Comparison of ENCODE assay signal across 8 mouse cellular contexts in genomic region chr7:80401041-80401859, GRCm38 (mm10). TPM values are rescaled to one million over a fixed set of nuclear protein-coding genes. Genes with fewer than 3 reads are reported as not detected.
DNase-seq lines count a peak whose midpoint lies in the region; ATAC-seq and TF ChIP-seq lines count a peak whose summit lies in the region.

No protein-coding gene starts in this region.

- no peak for TF ChIP-seq CTCF in gastrocnemius, adult 2 months (IDR thresholded peaks at IDR 0.05)

- no peak for ATAC-seq in embryonic facial prominence, embryonic 14.5 days (ENCODE audit: low read depth)
- no peak for ATAC-seq in intestine, embryonic 15.5 days
- ATAC-seq in midbrain, embryonic 14.5 days (ENCODE audit: low FRiP score, low TSS enrichment) = no peak
- ATAC-seq in activated CD4-positive, CD25-positive, alpha-beta regulatory T cell, adult 4 months = no peak

- peak overlapping the region; percentile 90 for H3K4me3 ChIP-seq in gastrocnemius, adult 2 months
- peak overlapping the region; percentile 90 for H3K4me3 ChIP-seq in embryonic facial prominence, embryonic 14.5 days (ENCODE audit: low read depth, low read length)
- peak overlapping the region; percentile 94 for H3K4me3 ChIP-seq in intestine, embryonic 15.5 days (replicated peaks)
- peak overlapping the region; percentile 82 for H3K4me3 ChIP-seq in midbrain, embryonic 14.5 days (replicated peaks; ENCODE audit: low read depth, low read length)

- H3K36me3 ChIP-seq in embryonic facial prominence, embryonic 14.5 days (ENCODE audit: control insufficient read depth, insufficient read depth, low read length) = peaks cover 14% of the 10 kb centered on the region
- peaks cover 14% of the 10 kb centered on the region for H3K36me3 ChIP-seq in intestine, embryonic 15.5 days
- peaks cover 18% of the 10 kb centered on the region for H3K36me3 ChIP-seq in midbrain, embryonic 14.5 days (ENCODE audit: control insufficient read depth, insufficient read depth, low read length)

- intact Hi-C loops in gastrocnemius, adult 2 months (cut with DNase I) = loop anchor here (5.0 kb wide), 1 partner anchor 46 kb away; no protein-coding TSS in a partner anchor

- peak overlapping the region; percentile 97 for H3K9ac ChIP-seq in embryonic facial prominence, embryonic 14.5 days (ENCODE audit: low read depth, low read length)
- H3K9ac ChIP-seq in intestine, embryonic 15.5 days = peak overlapping the region; percentile 93
- H3K9ac ChIP-seq in midbrain, embryonic 14.5 days (replicated peaks; ENCODE audit: low read length) = peak overlapping the region; percentile 92

- no peaks in the 10 kb centered on the region for H3K27me3 ChIP-seq in embryonic facial prominence, embryonic 14.5 days (replicated peaks; ENCODE audit: control insufficient read depth, insufficient read depth, low read length)
- H3K27me3 ChIP-seq in intestine, embryonic 15.5 days (replicated peaks) = no peaks in the 10 kb centered on the region
- H3K27me3 ChIP-seq in midbrain, embryonic 14.5 days (ENCODE audit: control insufficient read depth, insufficient read depth, low read length) = 0 out of 2 replicates have a peak, but pooled peaks cover 8% of the 10 kb centered on the region

- peak overlapping the region; percentile 89 for H3K4me2 ChIP-seq in embryonic facial prominence, embryonic 14.5 days (ENCODE audit: low read depth, low read length)
- H3K4me2 ChIP-seq in intestine, embryonic 15.5 days (replicated peaks) = peak overlapping the region; percentile 79
- H3K4me2 ChIP-seq in midbrain, embryonic 14.5 days (ENCODE audit: low read length) = peak overlapping the region; percentile 92

- no peak for DNase-seq in gastrocnemius, adult 2 months
- DNase-seq in gastrocnemius, postnatal 25 days = no peak
- DNase-seq in CD4-positive helper T cell, adult 2 months (ENCODE audit: low read depth, low spot score) = peak; percentile 35
- no peak for DNase-seq in embryonic facial prominence, embryonic 14.5 days (ENCODE audit: low spot score)
- no peak for DNase-seq in midbrain, embryonic 14.5 days
- no peak for DNase-seq in layer of hippocampus, postnatal 36 days

- peak overlapping the region; percentile 94 for H3K27ac ChIP-seq in gastrocnemius, adult 2 months
- H3K27ac ChIP-seq in embryonic facial prominence, embryonic 14.5 days (replicated peaks; ENCODE audit: low read depth, low read length) = peak overlapping the region; percentile 90
- H3K27ac ChIP-seq in intestine, embryonic 15.5 days = peak overlapping the region; percentile 84; the same call in 1 of the 2 replicates
- no peak overlapping the region for H3K27ac ChIP-seq in midbrain, embryonic 14.5 days (replicated peaks; ENCODE audit: low read depth, low read length)

- peaks cover 18% of the 10 kb centered on the region for H3K4me1 ChIP-seq in embryonic facial prominence, embryonic 14.5 days (ENCODE audit: control insufficient read depth, insufficient read depth, low read length)
- H3K4me1 ChIP-seq in intestine, embryonic 15.5 days (replicated peaks) = peaks cover 24% of the 10 kb centered on the region
- peaks cover 14% of the 10 kb centered on the region for H3K4me1 ChIP-seq in midbrain, embryonic 14.5 days (ENCODE audit: control insufficient read depth, insufficient read depth, low read length)

- WGBS in embryonic facial prominence, embryonic 14.5 days = 20% methylated on average over 5 of the region's 5 CpGs
- 28% methylated on average over 5 of the region's 5 CpGs for WGBS in intestine, embryonic 15.5 days
- WGBS in midbrain, embryonic 14.5 days = 23% methylated on average over 5 of the region's 5 CpGs

- no peaks in the 10 kb centered on the region for H3K9me3 ChIP-seq in embryonic facial prominence, embryonic 14.5 days (ENCODE audit: control insufficient read depth, low read length)
- H3K9me3 ChIP-seq in intestine, embryonic 15.5 days = no peaks in the 10 kb centered on the region
- H3K9me3 ChIP-seq in midbrain, embryonic 14.5 days (ENCODE audit: control insufficient read depth, low read length) = no peaks in the 10 kb centered on the region

RNA-seq across cellular contexts. Expression of gene Furin, which starts 4.0 kb away (rescaled TPM):
- 10 to 100 TPM; 48.5 to 49.0 TPM for total RNA-seq in gastrocnemius, adult 2 months (2021)
- total RNA-seq in gastrocnemius, postnatal 25 days (2021) = 10 to 100 TPM; 38.5 to 44.8 TPM
- polyA plus RNA-seq in embryonic facial prominence, embryonic 14.5 days (2014; fragmentation: Nextera tagmentation; extraction: Ambion mirVana) = 17.2 and 18.4 TPM in 2 replicates
- polyA plus RNA-seq in intestine, embryonic 15.5 days (2015; fragmentation: Nextera tagmentation; extraction: Ambion mirVana) = 9.3 and 10.7 TPM in 2 replicates
- polyA plus RNA-seq in midbrain, embryonic 14.5 days (2014; fragmentation: Nextera tagmentation; extraction: Ambion mirVana) = 4.6 and 4.9 TPM in 2 replicates
- polyA plus RNA-seq in activated CD4-positive, CD25-positive, alpha-beta regulatory T cell, adult 4 months (2017; shearing (Covaris generic)) = 10 to 100 TPM; 10.6 to 15.2 TPM
- 10 to 100 TPM; 39.7 to 45.4 TPM for total RNA-seq in layer of hippocampus, postnatal 36 days (2021)

RNA-seq across cellular contexts. Expression of gene Fes, which starts 13.5 kb away (rescaled TPM):
- 1 to 10 TPM; 2.6 to 3.9 TPM for total RNA-seq in gastrocnemius, adult 2 months (2021)
- 1 to 10 TPM; 3.3 to 3.4 TPM for total RNA-seq in gastrocnemius, postnatal 25 days (2021)
- polyA plus RNA-seq in embryonic facial prominence, embryonic 14.5 days (2014; fragmentation: Nextera tagmentation; extraction: Ambion mirVana) = 14.6 and 15.7 TPM in 2 replicates
- 11.2 and 11.5 TPM in 2 replicates for polyA plus RNA-seq in intestine, embryonic 15.5 days (2015; fragmentation: Nextera tagmentation; extraction: Ambion mirVana)
- 1.6 and 3.2 TPM in 2 replicates for polyA plus RNA-seq in midbrain, embryonic 14.5 days (2014; fragmentation: Nextera tagmentation; extraction: Ambion mirVana)
- polyA plus RNA-seq in activated CD4-positive, CD25-positive, alpha-beta regulatory T cell, adult 4 months (2017; shearing (Covaris generic)) = 1 to 10 TPM; 2.0 to 4.5 TPM
- total RNA-seq in layer of hippocampus, postnatal 36 days (2021) = 1 to 10 TPM; 5.5 to 7.8 TPM

RNA-seq across cellular contexts. Expression of gene Man2a2, which starts 30.1 kb away (rescaled TPM):
- total RNA-seq in gastrocnemius, adult 2 months (2021) = 100 to 1,000 TPM; 111 to 161 TPM
- 100 to 1,000 TPM; 138 to 146 TPM for total RNA-seq in gastrocnemius, postnatal 25 days (2021)
- polyA plus RNA-seq in embryonic facial prominence, embryonic 14.5 days (2014; fragmentation: Nextera tagmentation; extraction: Ambion mirVana) = 15.7 and 19.3 TPM in 2 replicates
- polyA plus RNA-seq in intestine, embryonic 15.5 days (2015; fragmentation: Nextera tagmentation; extraction: Ambion mirVana) = 13.1 and 14.7 TPM in 2 replicates
- 18.1 and 19.5 TPM in 2 replicates for polyA plus RNA-seq in midbrain, embryonic 14.5 days (2014; fragmentation: Nextera tagmentation; extraction: Ambion mirVana)
- polyA plus RNA-seq in activated CD4-positive, CD25-positive, alpha-beta regulatory T cell, adult 4 months (2017; shearing (Covaris generic)) = 10 to 100 TPM; 15.8 to 21.8 TPM
- total RNA-seq in layer of hippocampus, postnatal 36 days (2021) = 100 to 1,000 TPM; 144 to 156 TPM

RNA-seq across cellular contexts. Expression of gene Hddc3, which starts 58.3 kb away (rescaled TPM):
- total RNA-seq in gastrocnemius, adult 2 months (2021) = 10 to 100 TPM; 23.6 to 26.1 TPM
- 10 to 100 TPM; 21.6 to 22.8 TPM for total RNA-seq in gastrocnemius, postnatal 25 days (2021)
- polyA plus RNA-seq in embryonic facial prominence, embryonic 14.5 days (2014; fragmentation: Nextera tagmentation; extraction: Ambion mirVana) = 19.6 and 22.8 TPM in 2 replicates
- polyA plus RNA-seq in intestine, embryonic 15.5 days (2015; fragmentation: Nextera tagmentation; extraction: Ambion mirVana) = 14.7 and 15.4 TPM in 2 replicates
- 28.7 and 34.8 TPM in 2 replicates for polyA plus RNA-seq in midbrain, embryonic 14.5 days (2014; fragmentation: Nextera tagmentation; extraction: Ambion mirVana)
- polyA plus RNA-seq in activated CD4-positive, CD25-positive, alpha-beta regulatory T cell, adult 4 months (2017; shearing (Covaris generic)) = 1 to 10 TPM; 8.6 to 9.0 TPM
- 10 to 100 TPM; 42.2 to 45.1 TPM for total RNA-seq in layer of hippocampus, postnatal 36 days (2021)
